Mouse (Mus musculus) forebrain, embryonic 16.5 days (tissue): ENCODE results near the gene Gm49510. TPM values are rescaled to one million over a fixed set of nuclear protein-coding genes. Genes with fewer than 3 reads are reported as not detected.
A peak's percentile ranks its signal among the peaks of the same experiment; 100 is the strongest.

Experiments
- ATAC-seq: fragments of 200-750 bp; cut with Nextera tagmentation; 2 replicates; pipeline ENCODE4 v1.8.0; 2017; ENCODE audit warnings: mild to moderate bottlenecking, moderate library complexity
- H3K27ac ChIP-seq: fragments of 300-500 bp; sonication (generic); 2 replicates; pipeline ENCODE4 v1.5.1; 2014; ENCODE audit warnings: low read length, control low read depth
- H3K27me3 ChIP-seq: fragments of 300-500 bp; sonication (generic); replicated peaks from 2 replicates; pipeline ENCODE4 v1.6.1; 2014; ENCODE audit warnings: low read length; ENCODE audit not compliant: control insufficient read depth, insufficient read depth
- H3K36me3 ChIP-seq: fragments of 300-500 bp; sonication (generic); 2 replicates; pipeline ENCODE4 v1.6.1; 2014; ENCODE audit not compliant: control insufficient read depth, insufficient read depth
- H3K4me1 ChIP-seq: fragments of 300-500 bp; sonication (generic); replicated peaks from 2 replicates; pipeline ENCODE4 v1.6.1; 2014; ENCODE audit warnings: low read length; ENCODE audit not compliant: control insufficient read depth, insufficient read depth
- H3K4me2 ChIP-seq: fragments of 300-500 bp; sonication (generic); 2 replicates; pipeline ENCODE4 v1.6.1; 2014; ENCODE audit warnings: mild to moderate bottlenecking, low read length, control low read depth
- H3K4me3 ChIP-seq: fragments of 300-500 bp; sonication (generic); replicated peaks from 2 replicates; pipeline ENCODE4 v1.5.1; 2014; ENCODE audit warnings: mild to moderate bottlenecking, low read length, control low read depth
- H3K9ac ChIP-seq: fragments of 300-500 bp; sonication (generic); replicated peaks from 2 replicates; pipeline ENCODE4 v1.6.1; 2014; ENCODE audit warnings: low read depth, low read length, control low read depth
- H3K9me3 ChIP-seq: fragments of 300-500 bp; sonication (generic); 2 replicates; pipeline ENCODE4 v1.6.1; 2016; ENCODE audit warnings: low read length; ENCODE audit not compliant: control insufficient read depth
- WGBS: fragments of 180-500 bp; shearing (Covaris S2); extraction: QIAGEN DNeasy Blood & Tissue Kit; methylation state at CpG from one replicate; pipeline ENCODE4 v1.1.7; 2014; 5-methylcytosine and 5-hydroxymethylcytosine counted together
- polyA plus RNA-seq: library from polyadenylated mRNA; unstranded; fragments of >200 nt; fragmentation: Nextera tagmentation; extraction: Ambion mirVana; gene quantifications from 2 replicates; pipeline ENCODE4 v1.2.1, GENCODE M21; 2015

Gene Gm49510
- polyA plus RNA-seq, 1 experiment from 2014 or later: 0.19 TPM

DNA sequence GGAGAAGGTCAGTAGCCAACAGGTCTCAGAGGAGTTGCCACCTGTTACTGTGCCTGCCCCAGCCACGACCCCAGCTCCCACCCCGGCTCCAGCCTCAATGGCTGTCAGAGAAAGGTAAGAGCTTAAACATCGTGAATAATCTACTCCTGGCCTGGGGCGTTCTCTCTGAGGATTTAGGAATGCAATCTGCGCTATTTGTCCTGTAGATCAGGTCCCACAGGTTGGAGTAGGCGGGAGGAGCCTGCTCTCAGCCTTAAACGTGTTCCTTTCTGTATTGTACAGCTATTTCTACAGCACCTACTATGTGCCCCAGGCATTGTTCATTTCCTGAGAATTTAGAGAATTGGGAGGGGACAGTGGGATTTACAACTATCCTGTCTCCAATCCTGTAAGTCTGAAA, 8.9 kb downstream of the Gm49510 start:
- H3K4me1 ChIP-seq: peaks cover 3% of the 10 kb centered on the region; the same call in 1 of the 2 replicates

GRCm38 (mm10) chr15:78908982-78909381, 9.5 kb downstream of the Gm49510 start:
- no peak overlapping the region for H3K27ac ChIP-seq
- no peak overlapping the region for H3K4me3 ChIP-seq
- H3K36me3 ChIP-seq: no peaks in the 10 kb centered on the region
- 95% methylated on average over 8 of the region's 8 CpGs for WGBS
- ATAC-seq: no peak
- H3K27me3 ChIP-seq: no peaks in the 10 kb centered on the region
- no peaks in the 10 kb centered on the region for H3K9me3 ChIP-seq
- H3K4me1 ChIP-seq: peaks cover 3% of the 10 kb centered on the region; the same call in 1 of the 2 replicates
- no peak overlapping the region for H3K9ac ChIP-seq
- no peak overlapping the region for H3K4me2 ChIP-seq

More for the DNA sequence above, 8.9 kb downstream of the Gm49510 start:
- Histone ChIP-seq H3K27ac (no peak overlapping the region), H3K27me3 (no peaks in the 10 kb centered on the region), H3K9me3 (no peaks in the 10 kb centered on the region), H3K36me3 (no peaks in the 10 kb centered on the region), H3K4me2 (no peak overlapping the region), H3K9ac (no peak overlapping the region), H3K4me3 (no peak overlapping the region)
- ATAC-seq: no peak
- 84% methylated on average over 7 of the region's 7 CpGs for WGBS

DNA sequence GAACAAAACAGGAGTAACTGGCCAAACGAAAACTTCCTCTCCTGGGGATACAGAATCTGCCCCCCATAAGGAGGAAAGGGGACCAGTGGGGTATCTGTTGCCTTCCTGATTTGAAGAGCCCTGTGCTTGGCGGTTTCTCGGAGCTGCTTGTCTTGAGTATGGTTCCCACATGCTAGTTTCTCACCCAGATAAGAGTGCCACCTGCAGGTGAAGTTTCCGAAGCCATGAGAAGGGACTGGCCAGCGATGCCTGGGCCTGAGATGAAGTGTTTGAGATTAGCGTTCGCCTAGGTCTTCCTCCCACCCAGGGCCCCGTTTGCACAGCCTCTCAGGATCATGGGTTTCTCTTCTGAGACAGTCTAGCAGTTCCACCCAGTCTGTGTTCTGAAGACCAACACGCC, 12.6 kb downstream of the Gm49510 start:
- no peak overlapping the region for H3K27ac ChIP-seq
- no peaks in the 10 kb centered on the region for H3K9me3 ChIP-seq
- H3K9ac ChIP-seq: no peak overlapping the region; the same call in 1 of the 2 replicates
- H3K4me3 ChIP-seq: no peak overlapping the region
- no peaks in the 10 kb centered on the region for H3K36me3 ChIP-seq
- no peak for ATAC-seq
- H3K4me1 ChIP-seq: peaks cover 27% of the 10 kb centered on the region
- H3K27me3 ChIP-seq: no peaks in the 10 kb centered on the region
- WGBS: 31% methylated on average over 9 of the region's 9 CpGs
- no peak overlapping the region for H3K4me2 ChIP-seq

DNA sequence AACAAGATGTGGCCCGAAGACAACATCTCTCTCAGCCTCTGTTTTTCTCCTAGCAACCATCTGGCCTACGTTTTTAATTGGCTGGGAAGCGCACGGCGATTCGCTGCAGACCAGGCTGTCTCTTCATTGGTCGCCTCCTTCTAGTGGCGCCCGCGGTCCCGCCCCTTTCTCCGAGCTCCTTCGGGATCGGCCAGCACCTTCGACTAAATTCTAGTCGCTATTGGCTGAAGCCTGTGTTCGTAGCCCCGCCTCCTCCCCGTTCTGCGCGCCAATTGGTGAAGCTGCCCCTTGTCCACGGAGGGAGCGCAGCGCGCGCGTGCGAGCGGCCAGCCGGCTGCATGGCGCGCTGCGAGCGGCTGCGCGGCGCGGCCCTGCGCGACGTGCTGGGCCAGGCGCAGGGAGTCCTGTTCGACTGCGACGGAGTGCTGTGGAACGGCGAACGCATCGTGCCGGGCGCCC, 14.2 kb downstream of the Gm49510 start, which contains the start of gene Pdxp:
Gene Pdxp, plus strand, starts transcription at position 288 of the 459 bp plus-strand sequence.
- Histone ChIP-seq H3K36me3 (no peaks in the 10 kb centered on the region), H3K4me2 (peak within 1 kb of the TSS; percentile 86), H3K27me3 (no peaks in the 10 kb centered on the region), H3K4me3 (peak within 1 kb of the TSS; percentile 77), H3K9me3 (no peaks in the 10 kb centered on the region), H3K27ac (peak within 1 kb of the TSS; percentile 97), H3K9ac (peak within 1 kb of the TSS; percentile 87), H3K4me1 (peaks cover 27% of the 10 kb centered on the region)
- ATAC-seq: peak; percentile 94
- 0% methylated on average over 51 of the region's 51 CpGs for WGBS

DNA sequence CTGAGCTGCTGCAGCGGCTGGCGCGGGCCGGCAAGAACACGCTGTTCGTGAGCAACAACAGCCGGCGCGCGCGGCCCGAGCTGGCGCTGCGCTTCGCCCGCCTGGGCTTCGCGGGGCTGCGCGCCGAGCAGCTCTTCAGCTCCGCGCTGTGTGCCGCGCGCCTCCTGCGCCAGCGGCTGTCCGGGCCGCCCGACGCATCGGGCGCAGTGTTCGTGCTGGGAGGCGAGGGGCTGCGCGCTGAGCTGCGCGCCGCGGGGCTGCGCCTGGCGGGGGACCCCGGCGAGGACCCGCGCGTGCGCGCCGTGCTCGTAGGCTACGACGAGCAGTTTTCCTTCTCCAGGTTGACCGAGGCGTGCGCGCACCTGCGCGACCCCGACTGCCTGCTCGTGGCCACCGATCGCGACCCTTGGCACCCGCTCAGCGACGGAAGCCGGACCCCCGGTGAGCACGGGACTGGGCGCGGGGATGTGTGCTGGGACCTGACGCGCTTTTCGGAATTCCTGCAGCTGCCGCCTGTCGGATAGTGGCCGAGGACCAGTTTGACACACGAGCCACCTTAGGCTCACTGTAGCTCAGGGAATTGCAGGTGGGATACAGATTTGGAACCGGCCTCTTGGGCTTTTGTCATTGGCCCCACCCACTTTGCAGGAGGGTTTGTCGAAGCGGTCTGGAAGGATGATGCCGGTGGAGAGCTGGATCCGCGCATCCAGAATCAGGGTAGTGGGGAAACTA, 14.8 kb downstream of the Gm49510 start:
- peak overlapping the region; percentile 87 for H3K9ac ChIP-seq
- H3K4me1 ChIP-seq: peaks cover 27% of the 10 kb centered on the region
- peak; percentile 72 for ATAC-seq
- peak overlapping the region; percentile 77 for H3K4me3 ChIP-seq
- WGBS: 0% methylated on average over 84 of the region's 87 CpGs
- no peaks in the 10 kb centered on the region for H3K9me3 ChIP-seq
- H3K27ac ChIP-seq: peak overlapping the region; percentile 97
- no peaks in the 10 kb centered on the region for H3K27me3 ChIP-seq
- H3K36me3 ChIP-seq: peaks cover 3% of the 10 kb centered on the region; the same call in 1 of the 2 replicates
- peak overlapping the region; percentile 86 for H3K4me2 ChIP-seq

GRCm38 (mm10) chr15:78914823-78915659, 15.6 kb downstream of the Gm49510 start:
- no peaks in the 10 kb centered on the region for H3K27me3 ChIP-seq
- H3K9me3 ChIP-seq: no peaks in the 10 kb centered on the region
- no peak for ATAC-seq
- peak overlapping the region; percentile 87 for H3K9ac ChIP-seq
- H3K4me2 ChIP-seq: peak overlapping the region; percentile 86
- peaks cover 7% of the 10 kb centered on the region; the same call in 1 of the 2 replicates for H3K36me3 ChIP-seq
- H3K4me3 ChIP-seq: peak overlapping the region; percentile 77
- H3K4me1 ChIP-seq: peaks cover 27% of the 10 kb centered on the region
- WGBS: 49% methylated on average over 8 of the region's 8 CpGs
- peak overlapping the region; percentile 97 for H3K27ac ChIP-seq

- Histone ChIP-seq H3K9ac (peak overlapping the region; percentile 61), H3K9me3 (no peaks in the 10 kb centered on the region), H3K4me1 (peaks cover 27% of the 10 kb centered on the region), H3K36me3 (peaks cover 9% of the 10 kb centered on the region; the same call in 1 of the 2 replicates), H3K27ac (peak overlapping the region; percentile 52; the same call in 1 of the 2 replicates), H3K27me3 (no peaks in the 10 kb centered on the region), H3K4me3 (peak overlapping the region; percentile 77), H3K4me2 (peak overlapping the region; percentile 86)
- ATAC-seq: peak; percentile 13
- 3% methylated on average over 8 of the region's 8 CpGs for WGBS
Measured at GRCm38 (mm10) chr15:78915660-78916017, 16.2 kb downstream of the Gm49510 start.

DNA sequence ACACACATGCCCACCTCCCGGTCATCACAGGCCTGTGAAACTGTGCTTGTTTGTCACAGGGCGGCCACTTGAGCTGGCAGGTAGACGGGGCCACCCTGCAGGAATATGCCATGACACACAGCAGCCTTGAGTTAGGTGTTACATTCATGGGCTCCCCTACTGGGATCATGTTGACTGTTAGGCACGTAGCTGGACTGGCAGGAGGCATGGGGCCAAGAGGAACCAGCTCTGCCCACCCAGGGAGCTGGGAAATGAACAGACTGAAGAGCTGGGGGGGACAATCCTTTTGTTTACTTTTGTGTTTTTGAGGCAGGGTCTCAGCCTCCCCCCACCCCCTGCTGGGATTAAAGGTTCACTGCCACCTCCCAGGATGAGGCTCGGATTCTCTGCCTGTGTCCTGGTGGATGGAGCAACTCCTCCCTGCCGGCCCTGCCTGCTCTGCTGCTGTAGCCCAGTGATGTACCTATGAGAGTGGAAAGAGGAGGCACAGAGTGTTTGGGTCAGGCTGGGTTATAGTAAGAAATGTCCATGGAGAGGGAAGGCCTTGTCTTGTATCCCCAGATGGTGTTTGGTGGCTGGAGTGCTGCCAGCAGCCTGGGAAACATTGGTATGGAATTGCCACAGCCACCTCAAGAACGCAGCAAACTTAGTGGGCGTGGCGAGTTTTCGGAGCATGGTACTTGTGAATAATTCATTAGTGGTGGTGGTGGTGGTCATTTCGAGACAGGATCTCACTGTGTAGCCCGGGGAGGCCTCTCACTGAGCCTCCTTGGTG, 16.8 kb downstream of the Gm49510 start:
- peak overlapping the region; percentile 86 for H3K4me2 ChIP-seq
- H3K27me3 ChIP-seq: no peaks in the 10 kb centered on the region
- H3K9ac ChIP-seq: peak overlapping the region; percentile 61
- WGBS: 29% methylated on average over 12 of the region's 12 CpGs
- peak overlapping the region; percentile 77 for H3K4me3 ChIP-seq
- peak overlapping the region; percentile 52 for H3K27ac ChIP-seq
- peaks cover 9% of the 10 kb centered on the region; the same call in 1 of the 2 replicates for H3K36me3 ChIP-seq
- peaks cover 27% of the 10 kb centered on the region for H3K4me1 ChIP-seq
- no peak for ATAC-seq
- H3K9me3 ChIP-seq: no peaks in the 10 kb centered on the region
